Mouse (Mus musculus) heart, adult 2 months (tissue): Measurements from ENCODE around the gene Itga11. TPM values are rescaled to one million over a fixed set of nuclear protein-coding genes. Genes with fewer than 3 reads are reported as not detected.

ENCODE experiments used
- DNase-seq, 2 experiments: peaks; one replicate each; pipeline ENCODE4 v3.0.0; 2021
- H3K27ac ChIP-seq: fragments of 200-600 bp; 2 replicates; pipeline ENCODE4 v1.8.1; 2022
- H3K27me3 ChIP-seq: fragments of 200-500 bp; 2 replicates; pipeline ENCODE4 v1.6.1; 2012; ENCODE audit warnings: mild to moderate bottlenecking, low read length, inconsistent platforms, mixed read lengths; ENCODE audit not compliant: control insufficient read depth, insufficient read depth
- H3K36me3 ChIP-seq: fragments of 200-500 bp; 2 replicates; pipeline ENCODE4 v1.6.1; 2012; ENCODE audit warnings: low read length, inconsistent platforms; ENCODE audit not compliant: control insufficient read depth, insufficient read depth
- H3K4me1 ChIP-seq: fragments of 200-500 bp; 2 replicates; pipeline ENCODE4 v1.6.1; 2011; ENCODE audit warnings: low read length; ENCODE audit not compliant: control insufficient read depth, insufficient read depth
- H3K4me3 ChIP-seq: fragments of 200-600 bp; 2 replicates; pipeline ENCODE4 v1.8.1; 2022
- H3K79me2 ChIP-seq: fragments of 200-500 bp; replicated peaks from 2 replicates; pipeline ENCODE4 v1.6.1; 2012; ENCODE audit warnings: mild to moderate bottlenecking, inconsistent platforms, low read length, moderate library complexity, mixed read lengths; ENCODE audit not compliant: control insufficient read depth, insufficient read depth
- H3K9ac ChIP-seq: fragments of 200-500 bp; 2 replicates; pipeline ENCODE4 v1.6.1; 2012; ENCODE audit warnings: low read depth, mild to moderate bottlenecking, control low read depth, inconsistent platforms, low read length, mixed read lengths
- CTCF ChIP-seq: fragments of 200-600 bp; IDR thresholded peaks from 2 replicates; pipeline ENCODE4 v1.8.1; 2022; ENCODE audit warnings: antibody characterized with exemption, mild to moderate bottlenecking, moderate library complexity
- EP300 ChIP-seq: fragments of 200-500 bp; IDR thresholded peaks from 2 replicates; pipeline ENCODE4 v1.6.1; 2011; ENCODE audit warnings: low read depth, low read length, control low read depth; ENCODE audit not compliant: insufficient read depth
- POLR2A ChIP-seq: fragments of 200-500 bp; IDR thresholded peaks from 2 replicates; pipeline ENCODE4 v1.6.1; 2011; ENCODE audit warnings: mild to moderate bottlenecking, low read depth, low read length, control low read depth; ENCODE audit not compliant: insufficient read depth
- WGBS: fragments of 180-500 bp; shearing (Covaris S2); methylation state at CpG from one replicate; pipeline ENCODE4 v1.1.7; 2018; 5-methylcytosine and 5-hydroxymethylcytosine counted together
- intact Hi-C: fragments of 180-260 bp; cut with DNase I; formaldehyde crosslinking; loops from one replicate; pipeline ENCODE4 v1.15.1; 2025
- polyA plus RNA-seq: library from polyadenylated mRNA; depleted of rRNA; stranded (reverse); fragments of >200 nt; gene quantifications from 2 replicates; pipeline ENCODE4 v1.2.3, GENCODE M21; 2012; rRNA removed
- total RNA-seq, 2 experiments: library from RNA; stranded (reverse); gene quantifications; 2 replicates each; pipeline ENCODE4 v1.2.3; 2021

Itga11 gene
- total and polyA plus RNA-seq, 3 experiments, result 1.1 to 2.9 (median 1.6) TPM

DNA sequence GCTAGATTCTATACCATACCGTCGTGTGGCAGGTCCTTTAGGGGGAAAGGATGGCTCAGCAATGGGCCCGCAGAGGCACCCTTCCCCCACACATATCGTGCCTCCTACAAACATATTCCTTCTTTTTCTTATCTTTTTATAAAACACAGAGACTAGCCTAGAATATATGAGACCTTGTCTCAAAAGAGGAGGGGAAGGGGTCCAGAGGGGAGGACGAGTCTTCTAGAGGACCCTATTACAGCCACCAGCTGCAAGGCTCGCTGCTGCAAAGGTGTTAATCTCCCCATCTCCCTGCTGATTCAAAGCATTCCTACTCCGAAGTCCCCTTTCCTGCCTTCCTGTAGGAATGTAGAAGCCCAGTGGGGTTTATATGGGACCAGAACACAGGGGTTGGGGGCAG, 148.8 kb downstream of the Itga11 start:
- no peak overlapping the region for H3K4me3 ChIP-seq
- no peak overlapping the region for H3K27ac ChIP-seq
- DNase-seq, result no peak
- intact Hi-C loops, result loop anchor here (5.0 kb wide), 2 partner anchors 44 to 79 kb away; no protein-coding TSS in a partner anchor
- no peaks in the 10 kb centered on the region for H3K36me3 ChIP-seq
- WGBS, result 30% methylated on average over 7 of the region's 7 CpGs
- H3K79me2 ChIP-seq, result no peaks in the 10 kb centered on the region
- H3K27me3 ChIP-seq, result no peaks in the 10 kb centered on the region
- TF ChIP-seq POLR2A (no peak), CTCF (no peak), EP300 (no peak)
- peaks cover 3% of the 10 kb centered on the region for H3K4me1 ChIP-seq
- H3K9ac ChIP-seq, result no peak overlapping the region

DNA sequence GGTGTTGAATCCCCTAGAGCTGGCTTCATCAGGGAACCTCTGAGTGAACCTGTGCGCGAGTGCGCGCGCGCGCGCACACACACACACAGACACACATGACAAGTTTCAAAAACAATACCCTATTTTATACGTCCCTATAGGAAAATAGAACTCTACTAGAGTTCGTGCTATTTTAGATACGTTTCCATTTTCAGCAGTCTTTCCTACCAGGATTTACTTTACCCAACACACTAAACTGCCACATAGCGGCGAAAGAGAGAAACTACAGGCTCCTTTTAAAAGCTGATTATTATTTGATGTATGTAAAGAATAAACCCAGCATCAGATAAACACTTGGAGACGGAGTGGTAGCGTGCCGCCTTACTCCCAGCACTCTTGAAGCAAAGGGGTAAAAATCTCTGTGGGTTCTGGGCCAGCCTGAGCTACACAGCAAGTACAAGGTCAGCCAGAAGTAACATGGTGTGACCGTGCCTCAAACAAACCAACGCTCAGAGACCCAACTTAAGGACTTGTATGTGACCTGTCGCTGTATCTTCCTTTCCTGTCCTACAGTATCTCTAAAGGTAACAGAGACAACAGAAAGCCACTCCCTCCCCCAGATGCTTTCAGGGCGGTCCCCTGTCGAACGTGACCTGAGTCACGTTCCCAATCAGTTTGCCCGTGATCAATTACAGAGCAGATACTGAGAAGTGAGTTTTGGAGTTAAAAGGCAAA, 150.5 kb downstream of the Itga11 start:
- WGBS, result 6% methylated on average over 24 of the region's 24 CpGs
- Histone ChIP-seq H3K36me3 (no peaks in the 10 kb centered on the region), H3K27me3 (no peaks in the 10 kb centered on the region), H3K9ac (no peak overlapping the region), H3K27ac (peak overlapping the region; percentile 8; the same call in 1 of the 2 replicates), H3K4me3 (peak overlapping the region; percentile 13), H3K79me2 (no peaks in the 10 kb centered on the region), H3K4me1 (peaks cover 3% of the 10 kb centered on the region)
- intact Hi-C loops, result loop anchor here (1.0 to 5.0 kb wide), 3 partner anchors 17 to 81 kb away; partner anchors contain the start of gene Fem1b
- DNase-seq, result no peak
- TF ChIP-seq CTCF (peak; percentile 78), EP300 (no peak), POLR2A (no peak)

- under 1% methylated on average over 23 of the region's 23 CpGs for WGBS
- intact Hi-C loops, result loop anchor here (1.0 to 5.0 kb wide), 3 partner anchors 17 to 81 kb away; partner anchors contain the start of gene Fem1b
- no peaks in the 10 kb centered on the region for H3K79me2 ChIP-seq
- H3K27me3 ChIP-seq, result no peaks in the 10 kb centered on the region
- no peak overlapping the region for H3K9ac ChIP-seq
- TF ChIP-seq POLR2A, result 0 out of 2 replicates have a peak, but pooled peaks have one; percentile 21
- TF ChIP-seq CTCF, result peak; percentile 95
- peak; percentile 96 for TF ChIP-seq EP300
- peak overlapping the region; percentile 28 for H3K27ac ChIP-seq
- peak; percentile 97 for DNase-seq
- H3K36me3 ChIP-seq, result no peaks in the 10 kb centered on the region
- peak overlapping the region; percentile 13 for H3K4me3 ChIP-seq
- H3K4me1 ChIP-seq, result peaks cover 3% of the 10 kb centered on the region
These were observed 151.0 kb downstream of the Itga11 start for GRCm38 (mm10) chr9:62828662-62829086.

- Histone ChIP-seq H3K36me3 (no peaks in the 10 kb centered on the region), H3K79me2 (no peaks in the 10 kb centered on the region), H3K9ac (no peak overlapping the region), H3K27ac (no peak overlapping the region), H3K4me3 (no peak overlapping the region), H3K4me1 (peaks cover 3% of the 10 kb centered on the region), H3K27me3 (no peaks in the 10 kb centered on the region)
- intact Hi-C loops, result loop anchor here (5.0 kb wide), 2 partner anchors 48 to 83 kb away; no protein-coding TSS in a partner anchor
- WGBS, result 76% methylated on average over 6 of the region's 6 CpGs
- TF ChIP-seq EP300, result no peak
- no peak for TF ChIP-seq POLR2A
- no peak for TF ChIP-seq CTCF
- DNase-seq, result no peak
These were observed 152.3 kb downstream of the Itga11 start for GRCm38 (mm10) chr9:62829877-62830276.

Other genes with a start within 250 kb of the Itga11 start
- gene Coro2b, start 140.8 kb upstream of the Itga11 start, total RNA-seq, result 10 to 100 TPM; 10.1 to 11.6 TPM
- 16.4 and 17.2 TPM in 2 replicates for gene Coro2b, start 140.8 kb upstream of the Itga11 start, polyA plus RNA-seq
- 10 to 100 TPM; 16.1 to 16.7 TPM for gene Fem1b, start 134.1 kb downstream of the Itga11 start, total RNA-seq
- gene Fem1b, start 134.1 kb downstream of the Itga11 start, polyA plus RNA-seq, result 4.9 and 10.2 TPM in 2 replicates
- 10 to 100 TPM; 18.3 to 26.0 TPM for gene Cln6, start 161.0 kb downstream of the Itga11 start, total RNA-seq
- gene Cln6, start 161.0 kb downstream of the Itga11 start, polyA plus RNA-seq, result 30.4 and 36.6 TPM in 2 replicates
- 1 to 10 TPM in 1 of 2 experiments, under 1 TPM in 1; 0.93 to 1.4 TPM for gene Calml4, start 180.3 kb downstream of the Itga11 start, total RNA-seq
- 0.76 and 1.6 TPM in 2 replicates for gene Calml4, start 180.3 kb downstream of the Itga11 start, polyA plus RNA-seq